Mouse (Mus musculus) layer of hippocampus, adult 11-12 months (tissue): ENCODE data around the gene Map4k1.

Experiments used
- DNase-seq: peaks from one replicate; pipeline ENCODE4 v3.0.0; 2022; ENCODE audit warnings: low spot score

Map4k1 gene

DNA sequence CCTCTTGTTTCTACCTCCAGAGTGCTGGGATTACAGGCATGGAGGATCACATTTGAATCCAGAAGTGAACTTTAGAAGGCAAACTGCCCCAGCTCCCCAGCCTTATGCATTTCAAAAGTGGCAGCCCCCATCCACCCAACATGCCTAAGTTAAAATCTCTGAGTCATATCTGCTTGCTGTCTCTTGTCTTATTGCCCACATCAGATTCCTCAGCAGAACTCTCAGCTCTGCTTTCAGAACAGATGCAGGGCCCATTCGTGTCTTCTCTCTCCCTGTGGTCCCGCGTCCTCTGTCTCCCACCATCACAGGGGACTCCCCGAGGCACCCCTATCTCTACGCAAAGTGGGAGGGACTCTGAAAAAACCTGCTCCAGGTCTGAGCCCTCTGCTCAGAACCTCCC is 44.3 kb downstream of the Map4k1 start:
- DNase-seq, result no peak

DNA sequence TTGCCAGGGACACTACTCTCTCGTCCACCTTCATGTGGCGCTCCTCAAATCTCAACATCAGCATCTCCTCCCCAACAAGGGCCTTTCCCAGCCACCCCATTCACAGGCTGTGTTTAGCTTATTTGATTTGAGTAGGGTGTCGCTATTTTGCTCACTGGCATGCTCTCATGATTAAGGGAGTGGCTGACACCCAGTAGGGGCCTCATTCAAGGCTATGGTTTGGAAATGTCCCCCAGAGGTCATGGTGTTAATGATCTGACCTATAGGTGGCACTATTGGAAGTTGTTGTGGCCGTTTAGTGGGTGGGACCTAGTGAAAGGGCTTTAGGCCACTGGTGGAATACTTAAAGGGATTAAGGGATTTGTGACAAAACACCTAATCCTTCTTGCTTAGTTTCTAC is 45.0 kb downstream of the Map4k1 start:
- no peak for DNase-seq

DNA sequence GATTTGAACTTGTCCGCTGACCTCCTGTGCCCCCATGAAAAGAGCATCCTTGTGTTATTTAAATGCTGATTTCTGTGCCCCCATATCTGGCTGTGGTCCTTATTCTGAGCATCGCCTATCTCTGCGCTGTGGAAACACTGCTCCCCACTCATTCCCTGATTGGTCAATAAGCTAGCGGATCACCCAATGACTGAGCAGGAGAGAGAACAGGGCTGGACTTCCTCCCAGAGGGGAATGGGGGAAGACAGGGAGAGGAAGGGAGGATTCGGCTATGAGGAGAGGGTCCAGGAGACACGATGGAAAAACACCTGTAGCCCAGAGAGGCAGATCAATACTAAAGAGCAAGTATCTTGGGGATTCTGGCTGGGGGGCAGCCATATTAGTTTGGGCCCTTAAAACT is 46.9 kb downstream of the Map4k1 start:
- no peak for DNase-seq

DNA sequence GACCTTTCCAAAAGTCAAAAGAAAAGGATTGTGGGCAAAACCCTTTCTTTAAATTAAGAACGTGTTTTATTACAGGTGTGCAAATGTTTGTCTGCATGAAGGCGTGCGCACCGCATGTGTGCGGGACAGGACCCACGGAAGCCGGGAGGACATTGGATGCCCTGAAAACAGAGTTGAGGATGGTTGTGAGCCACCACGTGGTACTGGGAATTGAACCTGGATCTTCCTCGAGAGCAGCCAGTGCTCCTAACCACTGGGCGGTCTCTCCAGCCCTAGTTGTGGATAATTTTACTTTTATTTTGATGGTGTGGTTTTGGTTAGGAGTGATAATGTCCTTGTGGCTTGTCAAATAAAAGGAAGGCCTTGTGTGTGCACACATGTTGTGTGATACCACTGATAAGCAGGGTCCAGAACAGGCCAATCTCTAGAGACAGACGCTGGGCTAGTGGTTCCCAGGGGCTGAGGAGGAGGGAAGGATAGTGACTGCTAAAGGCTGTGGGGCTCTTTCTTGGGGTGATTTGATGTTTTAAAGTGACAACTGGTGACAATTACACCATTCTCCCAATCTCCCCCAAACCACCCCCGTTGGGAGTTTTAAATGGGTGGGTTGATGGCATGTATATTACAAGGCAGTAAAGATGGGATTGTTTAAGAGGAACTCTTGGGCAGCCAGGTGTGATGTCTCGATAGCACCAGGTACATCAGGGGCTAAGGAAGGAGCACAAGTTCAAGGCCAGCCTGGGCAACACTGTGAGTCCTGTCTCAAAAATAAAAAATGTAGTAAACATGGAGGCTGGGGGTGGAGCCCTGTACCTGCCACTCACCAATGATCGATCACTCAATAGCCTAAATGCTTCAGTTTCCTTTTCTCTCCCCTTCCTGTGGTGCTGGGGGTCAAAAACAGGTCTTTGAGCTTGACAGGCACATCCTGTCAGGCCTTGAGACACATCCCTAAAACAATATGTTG is 48.1 kb downstream of the Map4k1 start:
- DNase-seq, result no peak

DNA sequence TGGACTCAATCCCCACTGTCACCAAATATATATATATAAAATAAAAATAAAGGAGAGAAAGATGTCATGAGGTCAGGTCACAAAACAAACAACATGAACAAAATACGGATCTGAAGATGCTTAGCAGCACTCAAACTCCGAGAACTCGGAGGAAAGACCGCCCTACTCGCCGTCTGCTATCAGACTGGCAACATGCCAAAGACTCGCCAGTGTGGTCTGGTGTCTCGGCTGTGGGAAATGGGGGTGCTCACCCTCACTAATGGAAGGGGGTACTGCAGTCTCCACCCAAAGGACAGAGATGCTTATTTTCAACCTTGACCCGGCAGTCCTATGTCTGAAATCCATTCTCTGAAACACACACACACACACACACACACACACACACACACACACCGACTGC is 49.8 kb downstream of the Map4k1 start:
- DNase-seq, result no peak

DNA sequence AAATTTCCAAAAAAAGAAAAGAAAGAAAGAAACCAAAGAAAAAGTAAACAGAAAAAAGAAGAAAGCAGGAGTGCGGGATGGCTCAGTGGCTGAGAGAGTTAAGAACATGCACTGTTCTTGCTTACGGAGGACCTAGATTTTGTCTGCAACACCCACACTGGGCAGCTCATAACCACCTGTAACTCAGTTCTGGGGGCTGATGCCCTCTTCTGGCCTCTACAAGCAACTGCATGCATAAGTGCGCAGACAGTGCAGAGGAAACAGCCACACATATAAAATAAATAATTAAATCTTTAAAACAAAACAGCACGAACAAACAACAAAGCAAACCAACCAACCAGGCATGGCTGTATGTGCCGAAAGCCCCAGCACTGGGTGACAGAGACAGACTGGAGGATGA is 50.8 kb downstream of the Map4k1 start:
- DNase-seq, result no peak

DNA sequence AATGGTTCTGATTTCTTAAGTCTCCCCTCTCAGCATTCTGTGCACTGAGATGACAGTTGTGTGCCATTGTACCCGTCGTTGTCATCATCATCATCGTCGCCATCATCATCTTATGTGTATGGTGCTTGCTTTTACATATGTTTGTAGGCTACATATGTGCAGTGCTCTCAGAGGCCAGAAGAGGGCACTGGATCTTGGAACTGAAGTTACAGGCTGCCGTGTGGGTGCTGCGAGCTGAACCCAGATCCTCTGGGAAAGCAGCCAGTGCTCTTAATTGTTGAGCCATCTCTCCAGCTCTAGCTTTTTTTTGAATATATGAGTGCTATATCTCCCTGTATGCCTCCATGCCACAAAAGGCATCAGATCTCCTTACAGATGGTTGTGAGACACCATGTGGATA is 55.4 kb downstream of the Map4k1 start:
- DNase-seq, result no peak

DNA sequence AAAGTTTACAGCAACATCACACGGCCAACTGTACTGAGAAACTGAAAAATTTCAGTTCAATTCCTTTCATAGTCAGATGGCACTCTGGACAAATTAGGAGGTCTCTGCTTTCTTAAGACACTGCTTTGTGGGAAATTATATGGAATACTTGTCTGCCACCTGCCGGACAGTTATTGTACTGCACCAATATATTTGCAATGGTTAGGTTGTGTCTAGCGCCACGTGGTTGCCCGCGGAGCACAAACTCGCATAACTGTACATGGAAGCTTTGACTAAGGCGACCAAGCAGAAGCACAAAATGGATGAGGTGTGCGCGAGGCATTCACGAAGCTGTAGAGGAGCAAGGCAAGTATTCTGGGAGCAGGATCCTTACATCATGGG is 57.7 kb downstream of the Map4k1 start:
- peak; percentile 95 for DNase-seq

DNA sequence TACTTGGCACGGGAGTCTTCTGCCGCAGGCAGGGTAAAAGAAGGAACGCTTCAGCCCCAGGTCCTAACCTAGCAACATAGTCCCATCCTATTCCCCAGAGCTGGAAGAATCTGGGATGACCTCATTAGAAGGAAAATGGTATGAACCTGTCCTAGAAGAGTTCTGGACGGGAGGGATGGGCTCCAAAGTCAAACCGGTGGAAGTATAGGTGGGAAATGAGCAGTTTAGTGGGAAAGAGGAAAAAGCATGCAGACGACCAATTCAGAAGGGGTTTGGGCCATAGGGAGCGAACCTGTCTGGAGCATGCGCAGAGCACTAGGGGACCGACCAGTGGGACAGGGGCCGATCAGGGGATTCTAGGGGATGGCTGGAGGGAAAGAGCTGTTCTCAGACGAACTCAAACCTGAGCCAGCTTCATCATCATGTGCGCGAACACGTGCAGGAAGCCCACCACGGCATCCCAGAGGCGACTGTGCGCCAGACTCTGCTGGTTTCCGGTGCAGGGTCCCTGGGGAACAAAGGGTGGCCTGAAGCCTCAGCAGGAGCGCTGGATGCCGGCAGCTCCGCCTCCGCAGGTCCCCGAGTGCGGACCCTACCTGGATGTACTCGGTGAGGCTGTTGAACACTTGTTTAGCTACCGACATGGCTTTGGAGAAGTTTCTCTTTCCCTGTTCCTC is 58.3 kb downstream of the Map4k1 start:
- DNase-seq, result no peak

DNA sequence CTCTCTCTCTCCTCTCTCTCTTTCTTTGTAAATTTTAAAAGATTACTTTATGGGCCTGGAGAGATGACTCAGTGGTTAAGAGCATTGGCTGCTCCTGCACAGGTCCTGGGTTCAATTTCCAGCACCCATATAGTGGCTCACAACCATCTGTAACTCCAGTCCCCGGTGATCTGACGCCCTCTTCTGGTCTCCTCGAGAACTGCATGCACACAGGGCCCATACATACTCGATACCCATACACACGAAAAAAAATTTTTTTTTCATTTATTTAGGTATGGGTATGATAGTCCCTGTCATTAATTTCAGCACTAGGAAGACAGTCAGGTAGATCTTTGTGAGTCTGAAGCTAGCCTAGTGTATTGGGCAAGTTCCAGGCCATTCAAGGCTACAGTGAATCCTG is 59.3 kb downstream of the Map4k1 start:
- DNase-seq, result no peak

DNA sequence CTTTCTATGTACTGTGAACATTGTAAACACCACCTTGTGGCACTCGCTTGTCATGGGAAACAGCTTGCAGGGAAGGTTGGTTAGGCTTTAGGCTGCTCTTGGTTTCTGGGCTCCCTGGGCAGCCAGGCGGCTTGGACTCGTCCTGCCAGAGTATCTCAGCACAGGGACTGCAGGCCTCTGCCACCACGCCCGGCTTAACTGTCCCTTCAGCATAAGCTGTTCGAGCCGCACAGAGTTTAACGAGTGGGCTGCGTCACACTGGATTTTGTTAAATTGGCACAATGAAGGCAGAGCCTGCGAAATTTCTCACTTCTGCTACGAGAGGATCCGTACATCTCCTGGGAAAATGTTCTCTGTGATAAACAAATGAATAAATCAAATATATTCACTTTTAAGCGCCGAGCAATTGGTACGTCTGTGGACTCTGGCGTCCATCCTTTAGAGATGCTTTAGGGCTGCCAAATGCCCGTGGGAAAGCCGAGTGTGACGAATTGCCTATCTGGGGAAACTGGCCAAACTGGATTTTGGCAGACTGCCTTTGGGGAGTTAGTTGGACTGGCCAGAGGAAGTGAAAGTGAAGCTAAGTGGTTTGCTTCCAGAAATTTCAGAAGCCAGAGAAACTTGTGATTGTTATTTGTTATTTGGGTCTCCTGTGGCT is 61.3 kb downstream of the Map4k1 start:
- peak; percentile 58 for DNase-seq

DNA sequence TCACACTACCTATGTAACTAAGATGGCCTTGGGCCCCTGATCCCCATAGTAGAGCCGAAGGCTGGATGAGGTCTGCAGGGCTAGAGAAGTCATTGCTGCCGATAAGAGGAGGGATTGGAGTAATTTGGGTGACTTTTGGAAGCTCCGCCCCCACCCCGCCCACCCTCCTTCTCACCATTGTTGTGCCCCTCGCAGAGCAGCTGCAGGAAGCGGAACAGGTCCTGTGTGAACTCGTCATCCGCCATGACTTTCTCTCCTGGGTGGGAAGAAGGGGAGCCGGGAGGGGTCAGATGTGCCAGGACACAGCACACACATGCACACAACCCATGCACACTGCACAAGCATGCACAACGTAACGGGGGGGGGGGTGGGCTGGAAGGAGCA is 61.8 kb downstream of the Map4k1 start:
- DNase-seq, result no peak

DNA sequence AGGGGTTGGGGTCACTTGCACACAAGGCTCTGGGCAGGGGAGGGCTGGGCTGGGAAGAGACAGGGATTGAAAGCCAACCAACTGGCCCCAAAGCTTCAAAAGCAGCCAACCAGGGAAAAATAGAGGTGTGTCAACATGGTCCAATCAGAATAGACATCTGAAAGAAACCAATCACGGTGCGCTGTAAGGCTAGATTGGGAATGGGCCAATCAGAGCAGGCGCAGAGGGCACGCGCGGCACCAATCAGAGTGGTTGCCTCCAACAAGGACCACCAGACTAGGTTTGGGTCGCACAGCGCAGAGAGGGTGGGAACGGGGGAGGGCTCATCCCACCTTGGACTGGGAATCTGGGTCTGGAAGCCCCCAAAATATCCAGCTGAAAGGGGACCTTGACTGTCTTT is 62.5 kb downstream of the Map4k1 start:
- no peak for DNase-seq

DNA sequence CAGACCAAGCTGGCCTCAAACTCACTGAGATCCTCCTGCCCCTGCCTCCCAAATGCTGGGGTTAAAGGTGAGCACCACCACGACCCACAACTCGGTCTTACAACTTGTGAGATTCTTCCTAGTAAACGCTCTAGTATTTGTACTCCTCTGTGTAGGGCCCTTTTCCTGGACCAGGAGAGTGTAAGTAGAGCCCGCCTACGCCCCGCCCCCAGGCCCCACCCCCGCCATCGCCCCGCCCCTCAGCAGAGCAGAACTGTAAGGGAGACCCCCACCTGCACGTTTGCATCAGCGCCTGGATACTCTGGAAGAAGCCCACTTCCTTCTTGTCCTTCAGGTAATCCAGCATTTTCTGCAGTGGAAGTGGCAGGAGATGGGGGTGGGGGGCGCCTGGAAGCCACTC is 64.7 kb downstream of the Map4k1 start:
- no peak for DNase-seq

DNA sequence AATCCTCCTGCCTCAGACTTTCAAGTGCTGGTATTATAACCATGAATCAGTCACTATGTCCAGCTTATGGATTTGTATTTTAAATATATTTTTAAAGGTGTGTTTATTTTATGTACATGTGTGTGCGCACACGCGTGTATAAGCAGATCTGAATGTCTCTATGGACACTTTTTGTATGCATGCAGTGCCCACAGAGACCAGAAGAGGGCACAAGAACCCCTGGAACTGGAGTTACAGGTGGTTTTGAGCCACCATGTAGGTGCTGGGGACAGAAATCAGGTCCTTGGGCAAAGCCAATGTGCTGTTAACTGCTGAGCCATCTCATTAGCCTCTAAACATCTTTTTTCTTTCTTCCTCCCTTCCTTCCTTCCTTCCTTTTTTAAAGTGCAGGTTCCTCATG is 66.2 kb downstream of the Map4k1 start:
- DNase-seq, result no peak

DNA sequence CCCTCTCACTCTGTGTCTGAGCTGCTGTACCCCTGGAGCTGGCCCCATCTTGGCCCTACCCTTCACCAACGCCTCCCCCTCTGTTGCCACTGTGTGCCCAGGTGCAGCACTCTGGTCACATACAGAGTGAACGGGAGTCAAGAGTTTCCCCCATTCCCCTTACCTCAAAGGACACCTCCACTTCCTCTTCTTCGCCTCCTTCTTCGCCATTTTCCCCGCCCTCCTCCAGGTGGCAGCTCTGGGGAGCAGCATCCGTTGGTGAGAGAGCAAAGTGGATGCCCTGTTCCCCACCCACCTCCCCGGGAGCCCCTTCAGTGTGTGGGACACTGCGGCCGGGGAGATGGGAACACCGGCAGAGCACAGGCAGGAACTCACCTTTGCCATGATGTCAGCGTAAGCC is 66.8 kb downstream of the Map4k1 start:
- DNase-seq, result no peak

DNA sequence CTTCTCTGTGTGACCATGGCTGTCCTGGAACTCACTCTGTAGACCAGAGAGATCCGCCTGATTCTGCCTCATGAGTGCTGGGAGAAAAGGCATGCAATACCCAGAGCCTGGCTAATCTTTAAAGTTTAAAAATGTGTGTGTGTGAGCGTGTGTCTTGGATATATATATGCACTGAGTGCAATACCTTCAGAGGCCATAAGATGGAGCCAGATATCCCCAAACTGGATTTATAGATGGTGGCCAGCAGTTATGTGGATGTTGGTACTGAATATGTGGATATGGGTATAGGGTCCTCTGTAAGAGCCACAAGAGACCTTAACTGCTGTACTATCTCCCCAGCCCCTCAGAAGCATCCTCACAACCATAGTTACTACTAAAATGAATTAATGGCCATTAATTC is 68.9 kb downstream of the Map4k1 start:
- peak; percentile 69 for DNase-seq

DNA sequence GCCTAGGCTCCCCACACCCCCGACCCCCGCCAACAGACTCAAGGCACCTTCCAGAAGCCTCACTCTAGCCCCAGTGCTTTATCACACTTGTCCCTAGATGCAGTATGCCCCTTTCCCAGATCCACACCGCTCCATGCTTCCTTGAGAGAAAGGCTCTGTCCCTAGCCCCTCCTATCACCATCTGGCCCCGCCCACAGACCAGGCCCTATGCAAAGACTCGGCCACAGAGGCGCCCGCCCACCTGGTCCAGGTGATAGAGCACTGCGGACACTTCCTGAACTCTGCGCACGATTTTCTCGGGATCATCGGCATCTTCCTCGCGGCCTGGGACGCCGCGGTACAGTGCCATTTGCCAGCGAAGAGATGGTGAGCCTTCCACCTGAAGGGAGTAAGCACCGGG is 71.0 kb downstream of the Map4k1 start:
- no peak for DNase-seq
